Mouse (Mus musculus) splenic B cell, adult 2 months (primary cell): ENCODE results near the gene Cds2.
"Not testable (repeated sequence)": the region's sequence is repeated elsewhere in the genome, so short reads cannot be mapped to it uniquely, and the experiment has no call there.

Experiments
- DNase-seq: peaks from one replicate; pipeline ENCODE4 v3.0.0-alpha.2; 2011; ENCODE audit warnings: low read depth, low spot score
- H3K27me3 ChIP-seq: 2 replicates; pipeline ENCODE4 v1.6.1; 2012; ENCODE audit warnings: mild to moderate bottlenecking, low read length, moderate library complexity, mixed read lengths; ENCODE audit not compliant: control insufficient read depth, poor library complexity, insufficient read depth, severe bottlenecking
- H3K36me3 ChIP-seq: 2 replicates; pipeline ENCODE4 v1.6.1; 2012; ENCODE audit warnings: mild to moderate bottlenecking, low read length, moderate library complexity, mixed read lengths; ENCODE audit not compliant: control insufficient read depth, poor library complexity, insufficient read depth, severe bottlenecking

Gene Cds2

DNA sequence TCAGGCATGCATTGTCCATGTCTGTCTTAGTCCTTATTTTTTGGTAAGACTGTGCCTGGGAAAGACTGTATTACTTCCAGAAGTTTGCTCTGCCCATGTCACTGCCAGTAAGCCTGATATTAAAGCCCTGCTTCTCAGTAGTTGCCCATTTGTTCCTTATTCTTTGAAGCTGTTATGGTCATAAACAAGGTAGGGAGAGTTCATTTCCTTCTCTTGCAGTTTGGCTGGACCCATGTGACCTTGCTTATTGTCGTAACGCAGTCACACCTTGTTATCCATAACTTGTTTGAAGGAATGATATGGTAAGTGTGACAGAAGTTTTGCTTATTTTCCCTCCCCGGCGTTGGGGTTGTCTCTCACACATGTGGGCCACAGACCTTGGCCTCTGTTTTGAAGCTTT, 35.3 kb downstream of the Cds2 start:
- no peaks in the 10 kb centered on the region for H3K27me3 ChIP-seq
- H3K36me3 ChIP-seq, result peaks cover 21% of the 10 kb centered on the region
- no peak for DNase-seq

DNA sequence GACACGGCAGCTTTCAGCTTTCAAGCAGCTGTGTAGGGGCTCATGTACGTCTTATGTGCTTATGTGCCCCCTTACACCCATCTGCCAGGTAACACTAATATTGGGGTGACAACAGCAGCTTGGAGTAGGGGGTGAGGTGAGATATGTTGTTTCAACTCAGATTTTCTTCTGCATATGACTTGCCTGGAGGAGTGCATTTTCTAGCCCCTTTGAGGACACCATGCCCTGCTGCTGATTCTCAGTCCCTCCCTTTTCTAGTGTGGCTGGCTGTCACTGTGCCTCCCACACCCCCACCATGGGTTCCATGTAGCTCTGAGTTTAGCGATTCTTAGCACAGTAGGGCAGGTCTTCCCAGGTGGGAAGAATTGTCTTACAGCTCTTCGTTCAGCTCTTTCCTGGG, 38.5 kb downstream of the Cds2 start:
- Histone ChIP-seq H3K36me3 (peaks cover 25% of the 10 kb centered on the region), H3K27me3 (no peaks in the 10 kb centered on the region)
- no peak for DNase-seq

DNA sequence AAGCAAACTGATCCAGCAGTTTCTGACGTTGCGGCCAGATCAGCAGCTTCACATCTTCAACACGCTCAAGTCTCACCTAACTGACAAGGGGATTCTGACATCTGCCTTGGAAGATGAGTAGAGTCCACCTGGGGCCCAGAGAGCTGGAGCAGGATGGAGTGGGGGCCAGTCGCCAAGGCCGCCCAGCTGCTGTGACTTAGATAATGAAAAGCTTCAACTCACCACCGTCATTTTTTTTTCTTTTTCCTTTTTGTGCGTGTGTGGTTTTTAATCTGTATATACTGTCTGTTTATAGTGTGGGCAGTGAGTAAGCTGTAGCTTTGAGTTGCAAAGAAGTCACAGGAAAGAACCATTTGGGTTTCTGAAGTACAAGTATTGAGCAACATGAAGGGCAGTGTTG, 42.2 kb downstream of the Cds2 start:
- peaks cover 14% of the 10 kb centered on the region for H3K36me3 ChIP-seq
- no peak for DNase-seq
- no peaks in the 10 kb centered on the region for H3K27me3 ChIP-seq

DNA sequence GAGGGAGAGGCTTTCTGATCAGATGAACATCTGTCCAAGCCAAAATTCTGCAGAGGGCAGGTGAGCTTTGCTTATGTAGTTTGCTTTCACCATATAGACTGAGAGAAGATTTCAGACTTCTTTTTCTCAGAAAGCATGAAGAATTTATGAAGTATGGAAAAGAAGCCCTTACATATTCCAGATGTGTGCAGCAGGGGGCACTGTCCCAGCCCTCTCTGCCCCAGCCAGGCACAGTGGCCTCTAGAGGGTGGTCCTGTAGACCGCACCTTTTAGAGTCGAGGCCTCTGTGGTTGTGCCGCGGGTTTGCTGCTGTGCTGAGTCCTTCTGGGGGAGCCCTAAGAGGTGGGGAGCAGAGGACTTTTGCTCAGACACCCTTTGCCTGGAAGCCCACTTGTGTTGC, 43.0 kb downstream of the Cds2 start:
- no peaks in the 10 kb centered on the region for H3K27me3 ChIP-seq
- H3K36me3 ChIP-seq, result peaks cover 14% of the 10 kb centered on the region
- DNase-seq, result peak; percentile 54

DNA sequence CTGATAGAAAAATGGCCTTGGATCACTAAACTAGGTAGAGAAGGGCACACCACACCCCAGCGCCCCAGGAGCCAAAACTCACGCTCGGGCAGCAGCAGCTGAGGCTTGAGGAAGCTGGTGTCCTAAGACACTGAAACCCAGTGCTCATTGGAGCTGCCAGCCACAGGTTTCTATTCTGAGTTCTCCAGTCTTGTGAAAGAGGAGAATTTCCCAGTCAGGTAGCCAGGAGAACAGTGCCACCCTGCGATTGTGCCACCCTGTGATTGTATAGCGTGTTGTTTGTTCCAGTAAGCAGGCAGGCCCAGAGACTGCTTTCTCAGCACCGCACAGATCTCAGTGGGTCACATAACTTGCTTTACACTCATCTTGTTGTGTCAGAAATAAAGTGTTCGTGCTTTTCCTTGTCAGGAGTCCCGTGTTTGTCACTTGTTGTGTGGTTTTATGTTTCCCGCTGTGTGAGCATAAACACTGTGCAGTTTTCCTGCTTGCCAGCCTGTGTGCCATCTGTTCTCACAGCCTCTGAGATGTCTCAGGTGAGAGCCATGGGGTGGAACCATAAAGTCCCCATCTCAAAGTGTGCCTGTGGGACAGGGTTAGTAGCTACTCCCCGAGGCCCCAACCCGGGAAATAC, 44.4 kb downstream of the Cds2 start:
- H3K36me3 ChIP-seq, result peaks cover 10% of the 10 kb centered on the region
- DNase-seq, result no peak
- H3K27me3 ChIP-seq, result no peaks in the 10 kb centered on the region

DNA sequence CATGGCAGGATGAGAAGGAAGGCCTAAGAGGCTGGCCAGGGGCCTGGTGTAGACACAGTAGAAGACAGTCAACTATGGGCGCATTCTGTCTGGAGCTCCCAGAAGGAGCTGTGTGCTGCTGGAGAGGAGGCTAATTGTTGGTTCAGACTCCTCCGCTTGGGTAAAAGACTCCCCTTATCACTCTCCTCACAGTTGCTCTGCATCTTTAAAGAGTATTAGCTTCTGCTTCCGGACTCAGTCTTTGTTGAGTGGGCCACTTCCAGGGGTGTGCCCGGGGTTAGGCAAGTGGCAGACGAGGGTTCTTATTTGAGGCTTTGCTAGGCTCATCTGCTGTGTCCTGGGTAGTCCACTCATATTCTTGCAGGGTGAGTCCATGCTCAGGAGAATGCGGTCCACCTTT, 45.9 kb downstream of the Cds2 start:
- peaks cover 7% of the 10 kb centered on the region for H3K36me3 ChIP-seq
- DNase-seq, result no peak
- H3K27me3 ChIP-seq, result no peaks in the 10 kb centered on the region

DNA sequence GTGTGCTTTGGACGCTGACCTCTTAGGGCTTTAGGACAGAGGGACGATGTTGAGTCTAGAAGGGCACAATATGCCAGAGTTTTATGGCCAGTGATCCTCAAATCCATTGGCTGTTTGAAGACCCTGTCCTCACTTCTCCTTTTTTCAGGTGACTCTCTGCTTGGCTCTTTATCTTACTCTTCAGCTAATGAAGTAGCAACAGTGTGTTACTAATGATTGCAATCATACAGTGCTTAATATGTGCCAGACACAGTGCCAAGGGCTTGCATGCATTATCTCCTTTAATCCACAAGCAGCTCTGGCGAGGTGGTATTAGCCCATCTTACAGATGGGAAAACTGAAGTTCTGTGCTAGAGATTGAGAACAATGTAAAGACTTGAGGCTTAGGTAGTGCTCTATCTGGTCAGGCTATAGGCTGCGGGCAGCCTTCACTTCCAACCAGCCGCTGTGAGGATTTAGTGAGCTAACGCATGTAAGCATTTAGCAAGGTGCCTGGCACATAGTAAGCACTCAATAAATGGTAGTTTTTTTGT, 46.5 kb downstream of the Cds2 start:
- H3K36me3 ChIP-seq, result peaks cover 3% of the 10 kb centered on the region

DNA sequence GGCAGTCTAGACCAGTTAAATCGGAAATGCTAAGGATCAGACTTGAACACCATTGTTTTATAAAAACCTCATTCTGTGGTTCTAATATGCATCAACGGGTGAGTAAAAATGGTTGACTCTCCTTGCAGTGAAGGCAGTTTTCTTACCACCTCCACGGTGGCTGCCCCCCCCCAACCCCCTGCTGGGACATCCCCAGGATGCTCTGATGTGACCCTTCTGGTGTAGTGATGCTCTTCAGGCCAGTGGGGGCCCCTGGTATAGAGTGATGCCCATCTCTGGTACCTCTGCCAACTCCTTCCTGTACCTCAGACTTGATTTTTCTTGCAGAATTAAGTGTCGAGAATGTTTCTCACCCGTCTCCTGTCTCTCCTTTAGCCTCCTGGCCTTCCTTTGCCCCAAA, 49.7 kb downstream of the Cds2 start:
- H3K27me3 ChIP-seq, result no peaks in the 10 kb centered on the region
- no peak for DNase-seq

More for the DNA sequence above, 46.5 kb downstream of the Cds2 start:
- H3K27me3 ChIP-seq, result no peaks in the 10 kb centered on the region
- no peak for DNase-seq

DNA sequence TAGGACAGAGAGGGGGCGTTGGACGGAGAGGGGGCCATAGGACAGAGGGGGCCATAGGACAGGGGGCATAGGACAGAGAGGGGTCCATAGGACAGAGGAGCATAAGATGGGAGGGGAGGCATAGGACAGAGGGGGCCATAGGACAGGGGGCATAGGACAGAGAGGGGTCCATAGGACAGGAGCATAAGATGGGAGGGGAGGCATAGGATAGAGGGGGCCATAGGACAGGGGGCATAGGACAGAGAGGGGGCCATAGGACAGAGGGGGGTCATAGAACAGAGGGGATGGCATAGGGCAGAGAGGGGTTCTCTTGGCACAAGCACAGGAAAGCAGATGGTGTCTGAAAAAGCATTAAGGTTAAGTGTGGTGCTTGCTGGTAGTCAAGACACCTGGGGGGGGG, 50.6 kb downstream of the Cds2 start:
- H3K27me3 ChIP-seq, result no peaks in the 10 kb centered on the region
- DNase-seq, result no peak
- no peaks in the 10 kb centered on the region; the same call in 1 of the 2 replicates for H3K36me3 ChIP-seq

More for the DNA sequence above, 49.7 kb downstream of the Cds2 start:
- H3K36me3 ChIP-seq, result no peaks in the 10 kb centered on the region; the same call in 1 of the 2 replicates

DNA sequence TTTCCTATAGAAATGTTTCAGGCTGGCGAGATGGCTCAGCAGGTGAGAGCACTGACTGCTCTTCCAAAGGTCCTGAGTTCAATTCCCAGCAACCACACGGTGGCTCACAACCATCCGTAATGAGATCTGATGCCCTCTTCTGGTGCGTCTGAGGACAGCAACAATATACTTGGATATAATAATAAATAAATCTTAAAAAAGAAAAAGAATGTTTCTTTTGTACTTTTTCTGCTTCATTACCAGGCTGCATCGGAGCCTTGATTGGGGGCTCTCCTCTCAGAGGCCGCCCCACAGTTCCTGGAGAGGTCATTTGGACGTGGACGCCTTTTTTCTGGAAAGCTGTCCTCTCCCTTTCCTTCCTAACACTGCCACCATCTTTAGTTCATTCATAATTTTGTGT, 51.1 kb downstream of the Cds2 start:
- DNase-seq, H3K27me3 ChIP-seq, H3K36me3 ChIP-seq: not testable (repeated sequence)

DNA sequence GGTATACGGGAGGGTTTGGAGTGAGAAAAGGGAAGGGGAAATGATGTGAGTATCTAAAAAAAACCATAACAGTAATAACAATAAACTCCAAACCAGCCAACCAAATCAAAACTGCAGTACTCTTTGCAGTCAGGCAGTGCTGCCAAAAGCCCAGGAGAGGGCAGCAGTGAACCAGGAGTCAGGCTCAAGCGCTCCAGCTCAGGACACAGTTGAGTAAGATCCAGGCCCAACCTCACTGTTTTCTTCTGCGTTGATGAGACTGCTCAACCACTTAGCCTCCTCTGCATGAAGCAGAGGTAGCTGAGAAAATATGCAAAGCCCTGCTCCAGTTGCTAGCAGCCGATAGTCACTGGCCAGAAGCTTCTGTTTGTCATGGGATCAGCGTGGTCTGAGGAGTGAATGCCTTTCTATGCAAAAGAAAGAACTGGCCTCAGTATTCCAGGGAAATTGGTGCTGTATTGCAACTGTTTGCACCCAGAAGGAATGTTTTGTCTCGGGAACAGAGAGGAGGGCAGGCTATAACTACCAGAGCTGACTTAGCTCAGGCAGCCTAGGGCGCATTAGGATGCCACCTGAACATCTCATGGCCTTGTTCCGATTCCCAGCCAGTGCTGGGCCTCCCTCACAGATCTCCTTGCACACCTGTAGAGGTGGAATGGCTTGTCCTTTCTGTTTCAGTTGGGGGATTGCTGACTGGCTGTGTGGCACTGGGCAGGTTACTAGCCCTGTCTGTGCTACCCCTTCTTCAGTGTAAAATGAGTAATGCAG, 53.3 kb downstream of the Cds2 start:
- peak; percentile 86 for DNase-seq
- H3K36me3 ChIP-seq, result no peaks in the 10 kb centered on the region; the same call in 1 of the 2 replicates
- no peaks in the 10 kb centered on the region for H3K27me3 ChIP-seq

DNA sequence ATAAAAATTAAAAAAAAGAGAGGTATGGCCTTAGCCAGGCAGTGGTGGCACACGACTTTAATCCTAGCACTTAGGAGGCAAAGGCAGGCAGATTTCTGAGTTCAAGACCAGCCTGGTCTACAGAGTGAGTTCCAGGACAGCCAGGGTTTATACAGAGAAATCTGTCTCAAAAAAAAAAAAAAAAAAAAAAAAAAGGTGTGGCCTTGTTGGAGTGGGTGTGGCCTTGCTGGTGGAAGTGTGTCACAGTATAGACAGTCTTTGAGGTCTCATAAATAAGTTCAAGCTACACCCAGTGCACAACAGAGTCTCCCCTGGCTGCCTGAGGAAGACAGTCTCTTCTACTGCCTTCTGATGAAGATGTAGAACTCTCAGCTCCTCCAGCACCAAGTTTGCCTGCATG, 54.2 kb downstream of the Cds2 start:
- Histone ChIP-seq H3K27me3 (no peaks in the 10 kb centered on the region), H3K36me3 (no peaks in the 10 kb centered on the region)
- no peak for DNase-seq

DNA sequence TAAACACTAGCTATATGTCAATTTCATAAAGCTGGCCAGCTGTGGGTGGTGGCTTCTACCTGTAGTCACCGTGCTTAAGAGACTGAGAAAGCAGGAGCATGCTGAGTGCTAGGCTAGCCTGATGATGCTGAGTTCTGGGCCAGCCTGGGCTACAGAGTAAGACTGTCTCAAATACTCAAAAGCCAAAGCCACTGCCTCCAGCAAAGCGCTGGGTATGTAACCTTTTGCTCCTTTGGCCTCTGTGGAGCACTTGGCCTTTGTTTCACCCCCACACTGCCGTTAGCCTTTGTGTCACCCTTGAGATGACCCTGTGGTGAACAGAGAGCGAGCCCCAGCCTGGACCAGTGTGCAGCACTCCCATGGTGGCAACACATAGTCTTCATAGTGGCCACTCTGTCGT, 57.6 kb downstream of the Cds2 start:
- H3K36me3 ChIP-seq, result no peaks in the 10 kb centered on the region
- H3K27me3 ChIP-seq, result no peaks in the 10 kb centered on the region
- no peak for DNase-seq

DNA sequence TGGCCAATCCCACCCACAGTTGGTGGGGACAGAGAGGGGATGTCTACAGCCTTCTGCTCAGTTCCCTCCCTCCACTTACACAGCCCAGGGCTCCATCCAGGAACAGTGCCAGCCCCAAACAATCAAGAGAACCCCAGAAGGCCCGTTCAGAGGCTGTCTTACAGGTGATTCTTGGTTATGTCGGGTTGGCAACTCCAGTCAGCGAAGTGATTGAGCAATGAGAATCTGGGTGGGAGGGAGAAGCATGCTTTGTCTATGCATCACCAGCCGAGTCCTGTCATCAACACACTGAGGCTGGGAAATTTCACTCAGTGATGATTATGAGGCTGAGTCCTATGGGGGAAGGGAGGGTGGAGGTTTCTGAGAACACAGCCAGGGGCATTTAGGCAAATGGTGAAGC, 60.6 kb downstream of the Cds2 start:
- no peaks in the 10 kb centered on the region for H3K36me3 ChIP-seq
- no peaks in the 10 kb centered on the region for H3K27me3 ChIP-seq
- no peak for DNase-seq

DNA sequence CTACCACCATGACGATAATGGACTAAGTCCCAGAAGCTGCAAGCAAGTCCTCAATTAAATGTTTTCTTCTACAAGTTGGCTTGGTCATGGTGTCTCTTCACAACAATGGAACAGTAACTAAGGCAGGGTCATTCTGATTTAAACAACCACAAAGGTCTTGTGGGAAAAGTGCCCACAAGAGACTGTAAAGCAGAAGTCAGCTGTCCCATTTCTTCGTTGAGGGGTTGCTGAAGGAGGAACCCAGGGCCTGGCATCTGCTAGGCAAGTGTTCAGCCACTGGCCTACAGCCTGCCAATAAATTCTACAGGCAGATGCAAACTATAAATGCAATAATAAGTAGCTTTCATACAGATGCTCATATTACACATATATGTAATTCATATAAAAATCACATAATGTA, 74.3 kb downstream of the Cds2 start:
- H3K36me3 ChIP-seq, result no peaks in the 10 kb centered on the region
- DNase-seq, result no peak
- H3K27me3 ChIP-seq, result no peaks in the 10 kb centered on the region
